Mouse (Mus musculus) heart, embryonic 12.5 days (tissue): ENCODE measurements around the gene Cuedc2. TPM values are rescaled to one million over a fixed set of nuclear protein-coding genes. Genes with fewer than 3 reads are reported as not detected.
A peak's percentile ranks its signal among the peaks of the same experiment; 100 is the strongest.

ENCODE experiments used
- ATAC-seq: fragments of 200-750 bp; cut with Nextera tagmentation; 2 replicates; pipeline ENCODE4 v1.8.0; 2017; ENCODE audit warnings: moderate TSS enrichment, moderate library complexity; ENCODE audit not compliant: insufficient number of reproducible peaks, low FRiP score
- H3K27ac ChIP-seq: fragments of 300-500 bp; sonication (generic); 2 replicates; pipeline ENCODE4 v1.5.1; 2016; ENCODE audit warnings: mild to moderate bottlenecking, moderate library complexity; ENCODE audit not compliant: poor library complexity, severe bottlenecking
- H3K27me3 ChIP-seq: fragments of 300-500 bp; sonication (generic); replicated peaks from 2 replicates; pipeline ENCODE4 v1.6.1; 2016; ENCODE audit warnings: mild to moderate bottlenecking, moderate library complexity
- H3K36me3 ChIP-seq: fragments of 300-500 bp; sonication (generic); 2 replicates; pipeline ENCODE4 v1.6.1; 2016; ENCODE audit warnings: mild to moderate bottlenecking, moderate library complexity
- H3K4me1 ChIP-seq: fragments of 300-500 bp; sonication (generic); replicated peaks from 2 replicates; pipeline ENCODE4 v1.6.1; 2016; ENCODE audit warnings: mild to moderate bottlenecking
- H3K4me2 ChIP-seq: fragments of 300-500 bp; sonication (generic); 2 replicates; pipeline ENCODE4 v1.6.1; 2016; ENCODE audit warnings: mild to moderate bottlenecking, moderate library complexity
- H3K4me3 ChIP-seq: fragments of 300-500 bp; sonication (generic); 2 replicates; pipeline ENCODE4 v1.5.1; 2016; ENCODE audit warnings: mild to moderate bottlenecking
- H3K9ac ChIP-seq: fragments of 300-500 bp; sonication (generic); 2 replicates; pipeline ENCODE4 v1.6.1; 2016; ENCODE audit warnings: mild to moderate bottlenecking, moderate library complexity
- H3K9me3 ChIP-seq: fragments of 300-500 bp; sonication (generic); replicated peaks from 2 replicates; pipeline ENCODE4 v1.6.1; 2016; ENCODE audit warnings: mild to moderate bottlenecking, moderate library complexity
- WGBS: fragments of 180-500 bp; shearing (Covaris S2); methylation state at CpG from one replicate; pipeline ENCODE4 v1.1.7; 2016; 5-methylcytosine and 5-hydroxymethylcytosine counted together
- polyA plus RNA-seq: library from polyadenylated mRNA; unstranded; fragments of >200 nt; fragmentation: Nextera tagmentation; extraction: Ambion mirVana; gene quantifications from 2 replicates; pipeline ENCODE4 v1.2.1, GENCODE M21; 2016

Cuedc2 gene
- polyA plus RNA-seq, 1 experiment from 2014 or later = 116 TPM

- Histone ChIP-seq H3K4me3 (peak overlapping the region; percentile 81), H3K36me3 (peaks cover 18% of the 10 kb centered on the region), H3K27ac (no peak overlapping the region), H3K4me2 (peak overlapping the region; percentile 99), H3K27me3 (peaks cover 50% of the 10 kb centered on the region), H3K9ac (peak overlapping the region; percentile 84; the same call in 1 of the 2 replicates), H3K9me3 (no peaks in the 10 kb centered on the region), H3K4me1 (peaks cover 22% of the 10 kb centered on the region)
- ATAC-seq = no peak
- WGBS = 27% methylated on average over 14 of the region's 14 CpGs
These were observed 10.9 kb downstream of the Cuedc2 start for GRCm38 (mm10) chr19:46327531-46328064.

DNA sequence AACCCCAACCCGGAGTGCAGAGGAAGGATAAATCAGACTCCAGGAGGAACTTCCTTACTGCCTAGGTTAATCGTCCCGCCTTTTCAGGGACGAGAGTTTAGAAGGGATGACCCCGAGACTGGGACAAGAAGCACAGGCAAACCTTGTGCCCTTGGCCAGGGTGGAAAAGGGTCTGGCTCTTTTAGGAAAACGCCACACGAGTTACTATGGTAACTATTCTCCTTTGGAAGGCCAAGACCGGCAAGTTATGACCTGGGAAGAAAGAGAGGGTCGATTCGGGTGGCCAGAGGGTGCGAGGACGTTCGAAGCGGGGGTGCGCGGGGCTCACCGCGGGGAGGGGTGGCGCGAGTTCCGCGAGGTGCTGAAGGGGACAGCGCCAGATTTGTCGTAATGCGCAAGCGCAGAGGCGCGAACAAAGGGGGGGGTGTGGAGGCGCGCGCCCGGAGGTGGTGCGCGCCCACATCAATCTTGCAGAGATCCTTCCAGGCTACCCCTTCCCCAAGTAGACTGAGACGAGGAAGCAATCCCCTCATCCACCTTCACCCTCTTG lies 11.7 kb downstream of the Cuedc2 start, which contains the start of gene Psd:
Gene Psd (minus strand): TSS at position 401 of the 550 bp plus-strand sequence.
- peak within 1 kb of the TSS; percentile 81 for H3K4me3 ChIP-seq
- under 1% methylated on average over 35 of the region's 35 CpGs for WGBS
- no peak for ATAC-seq
- H3K9ac ChIP-seq = peak within 1 kb of the TSS; percentile 84
- no peaks in the 10 kb centered on the region for H3K9me3 ChIP-seq
- peaks cover 13% of the 10 kb centered on the region for H3K36me3 ChIP-seq
- H3K4me1 ChIP-seq = peaks cover 22% of the 10 kb centered on the region
- H3K27me3 ChIP-seq = peaks cover 58% of the 10 kb centered on the region
- H3K27ac ChIP-seq = peak within 1 kb of the TSS; percentile 70; the same call in 1 of the 2 replicates
- peak within 1 kb of the TSS; percentile 99 for H3K4me2 ChIP-seq

- H3K4me3 ChIP-seq = 0 out of 2 replicates have a peak overlapping the region, but pooled peaks have one; percentile 28
- H3K27me3 ChIP-seq = peaks cover 65% of the 10 kb centered on the region
- H3K9me3 ChIP-seq = no peaks in the 10 kb centered on the region
- peaks cover 22% of the 10 kb centered on the region for H3K4me1 ChIP-seq
- WGBS = 5% methylated on average over 29 of the region's 29 CpGs
- H3K4me2 ChIP-seq = peak overlapping the region; percentile 99
- H3K9ac ChIP-seq = no peak overlapping the region
- H3K36me3 ChIP-seq = peaks cover 9% of the 10 kb centered on the region
- no peak for ATAC-seq
- H3K27ac ChIP-seq = no peak overlapping the region
These were observed 12.3 kb downstream of the Cuedc2 start for GRCm38 (mm10) chr19:46326019-46326755.

DNA sequence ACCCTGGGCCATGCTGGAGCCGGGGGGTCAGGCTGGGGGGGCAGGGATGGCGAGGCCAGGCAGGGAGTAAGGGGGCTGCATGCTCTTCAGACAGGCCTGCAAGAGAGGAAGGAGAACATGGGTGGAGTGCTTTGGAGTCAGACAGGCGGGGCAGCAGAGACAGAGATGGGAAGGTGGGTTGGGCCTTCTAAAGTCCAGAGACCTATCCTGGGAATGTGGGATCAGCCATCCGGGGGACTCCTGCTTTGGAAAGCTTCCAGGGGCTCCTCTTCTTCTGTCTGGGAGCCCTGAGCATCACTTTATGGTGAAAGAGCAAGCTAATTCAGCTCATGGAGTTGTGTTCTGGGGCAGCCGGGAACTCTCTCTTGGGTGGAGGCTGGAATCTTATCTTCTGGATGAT lies 13.6 kb downstream of the Cuedc2 start:
- H3K4me2 ChIP-seq = no peak overlapping the region
- H3K9me3 ChIP-seq = no peaks in the 10 kb centered on the region

GRCm38 (mm10) chr19:46324366-46324765 lies 14.1 kb downstream of the Cuedc2 start:
- Histone ChIP-seq H3K9me3 (no peaks in the 10 kb centered on the region), H3K4me1 (peaks cover 21% of the 10 kb centered on the region), H3K27ac (no peak overlapping the region), H3K4me2 (no peak overlapping the region), H3K4me3 (no peak overlapping the region), H3K9ac (no peak overlapping the region), H3K36me3 (no peaks in the 10 kb centered on the region), H3K27me3 (peaks cover 83% of the 10 kb centered on the region)
- no peak for ATAC-seq
- 50% methylated on average over 11 of the region's 11 CpGs for WGBS

More for the DNA sequence above, 13.6 kb downstream of the Cuedc2 start:
- Histone ChIP-seq H3K36me3 (no peaks in the 10 kb centered on the region), H3K27ac (no peak overlapping the region), H3K4me1 (peaks cover 22% of the 10 kb centered on the region), H3K9ac (no peak overlapping the region), H3K27me3 (peaks cover 77% of the 10 kb centered on the region), H3K4me3 (no peak overlapping the region)
- ATAC-seq = no peak
- 51% methylated on average over 5 of the region's 5 CpGs for WGBS

DNA sequence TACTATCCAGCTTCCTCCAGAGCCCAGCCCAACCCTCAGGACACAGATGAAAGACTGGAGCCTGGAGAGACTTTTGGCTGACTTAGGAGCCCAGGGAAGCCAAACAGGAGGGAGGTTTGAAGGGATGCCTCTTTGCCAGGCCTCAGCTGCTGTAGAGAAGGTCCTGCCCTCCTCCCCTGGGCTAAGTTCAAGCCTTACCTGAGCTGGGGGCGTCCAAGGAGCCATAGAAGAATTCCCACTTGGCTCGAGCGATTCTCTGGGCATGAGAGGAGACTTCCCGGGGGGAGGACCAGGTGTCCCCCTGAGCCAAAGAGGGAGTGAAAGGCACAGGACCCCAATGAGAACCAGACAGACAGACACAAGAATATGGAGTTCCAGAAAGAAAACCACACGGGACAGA lies 14.8 kb downstream of the Cuedc2 start:
- no peaks in the 10 kb centered on the region for H3K9me3 ChIP-seq
- 60% methylated on average over 5 of the region's 5 CpGs for WGBS
- peaks cover 20% of the 10 kb centered on the region for H3K4me1 ChIP-seq
- peaks cover 89% of the 10 kb centered on the region for H3K27me3 ChIP-seq
- H3K4me2 ChIP-seq = no peak overlapping the region
- H3K4me3 ChIP-seq = no peak overlapping the region
- H3K36me3 ChIP-seq = no peaks in the 10 kb centered on the region
- no peak overlapping the region for H3K27ac ChIP-seq
- ATAC-seq = no peak
- H3K9ac ChIP-seq = no peak overlapping the region

GRCm38 (mm10) chr19:46322996-46323572 lies 15.4 kb downstream of the Cuedc2 start:
- no peak overlapping the region for H3K4me2 ChIP-seq
- H3K4me1 ChIP-seq = peaks cover 25% of the 10 kb centered on the region
- no peak overlapping the region for H3K9ac ChIP-seq
- no peak overlapping the region for H3K4me3 ChIP-seq
- H3K9me3 ChIP-seq = no peaks in the 10 kb centered on the region
- no peak overlapping the region for H3K27ac ChIP-seq
- peaks cover 96% of the 10 kb centered on the region for H3K27me3 ChIP-seq
- 68% methylated on average over 13 of the region's 13 CpGs for WGBS
- ATAC-seq = no peak
- no peaks in the 10 kb centered on the region for H3K36me3 ChIP-seq

GRCm38 (mm10) chr19:46322144-46322995 lies 16.1 kb downstream of the Cuedc2 start:
- 35% methylated on average over 11 of the region's 11 CpGs for WGBS

DNA sequence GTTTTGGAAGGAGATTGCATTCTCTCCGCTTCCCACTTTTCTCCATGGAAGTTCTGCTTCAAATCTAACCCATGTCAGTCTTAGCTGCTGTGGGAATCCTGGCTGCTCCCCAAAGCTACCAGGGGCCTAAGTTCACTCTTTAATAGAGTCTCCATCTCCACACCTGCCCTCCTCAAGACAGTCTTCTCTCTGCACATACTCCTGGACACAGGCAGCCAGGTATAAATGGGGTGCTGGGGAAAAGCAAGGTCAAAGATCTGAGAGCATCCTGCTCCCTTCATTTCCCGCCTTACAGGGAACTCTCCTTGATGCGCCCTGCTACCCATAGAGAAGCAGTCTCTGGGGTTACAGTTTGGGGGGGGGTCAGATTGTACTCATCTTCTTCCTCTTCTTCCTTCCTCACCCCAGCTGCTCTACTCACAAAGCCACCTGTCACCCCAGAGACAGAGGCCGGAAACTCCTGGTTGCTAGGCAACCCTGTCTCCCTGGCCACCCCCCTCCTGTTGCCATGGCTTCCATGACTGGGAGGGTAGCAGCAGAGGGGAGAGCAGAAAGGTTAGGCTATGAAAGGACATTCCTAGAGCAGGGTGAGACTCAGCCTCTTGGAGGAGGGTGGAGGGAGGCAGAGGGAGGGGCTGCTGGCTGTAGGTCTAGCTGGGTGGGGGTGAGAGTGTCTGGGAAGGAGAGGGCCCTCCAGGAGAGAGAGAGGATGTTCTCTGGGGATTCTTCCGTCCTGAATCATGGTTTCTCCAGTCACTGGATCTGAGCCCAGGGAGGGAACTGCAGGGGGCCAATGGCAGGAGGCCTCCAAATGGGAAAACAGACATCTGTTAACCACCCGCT lies 17.2 kb downstream of the Cuedc2 start:
- H3K4me1 ChIP-seq = peaks cover 27% of the 10 kb centered on the region
- no peaks in the 10 kb centered on the region for H3K36me3 ChIP-seq
- H3K9ac ChIP-seq = no peak overlapping the region
- no peak overlapping the region for H3K4me2 ChIP-seq
- H3K9me3 ChIP-seq = no peaks in the 10 kb centered on the region
- peaks cover 100% of the 10 kb centered on the region for H3K27me3 ChIP-seq
- ATAC-seq = no peak
- H3K27ac ChIP-seq = no peak overlapping the region
- WGBS = 30% methylated on average over 6 of the region's 6 CpGs
- H3K4me3 ChIP-seq = no peak overlapping the region

More at GRCm38 (mm10) chr19:46322144-46322995, 16.1 kb downstream of the Cuedc2 start:
- no peak overlapping the region for H3K27ac ChIP-seq
- peaks cover 100% of the 10 kb centered on the region for H3K27me3 ChIP-seq
- H3K9me3 ChIP-seq = no peaks in the 10 kb centered on the region
- H3K4me3 ChIP-seq = no peak overlapping the region
- H3K4me2 ChIP-seq = no peak overlapping the region
- no peak for ATAC-seq
- H3K9ac ChIP-seq = no peak overlapping the region
- peaks cover 26% of the 10 kb centered on the region for H3K4me1 ChIP-seq
- H3K36me3 ChIP-seq = no peaks in the 10 kb centered on the region
